Mouse (Mus musculus): ENCODE measurements around the gene Asb3.

Asb3 gene

DNA sequence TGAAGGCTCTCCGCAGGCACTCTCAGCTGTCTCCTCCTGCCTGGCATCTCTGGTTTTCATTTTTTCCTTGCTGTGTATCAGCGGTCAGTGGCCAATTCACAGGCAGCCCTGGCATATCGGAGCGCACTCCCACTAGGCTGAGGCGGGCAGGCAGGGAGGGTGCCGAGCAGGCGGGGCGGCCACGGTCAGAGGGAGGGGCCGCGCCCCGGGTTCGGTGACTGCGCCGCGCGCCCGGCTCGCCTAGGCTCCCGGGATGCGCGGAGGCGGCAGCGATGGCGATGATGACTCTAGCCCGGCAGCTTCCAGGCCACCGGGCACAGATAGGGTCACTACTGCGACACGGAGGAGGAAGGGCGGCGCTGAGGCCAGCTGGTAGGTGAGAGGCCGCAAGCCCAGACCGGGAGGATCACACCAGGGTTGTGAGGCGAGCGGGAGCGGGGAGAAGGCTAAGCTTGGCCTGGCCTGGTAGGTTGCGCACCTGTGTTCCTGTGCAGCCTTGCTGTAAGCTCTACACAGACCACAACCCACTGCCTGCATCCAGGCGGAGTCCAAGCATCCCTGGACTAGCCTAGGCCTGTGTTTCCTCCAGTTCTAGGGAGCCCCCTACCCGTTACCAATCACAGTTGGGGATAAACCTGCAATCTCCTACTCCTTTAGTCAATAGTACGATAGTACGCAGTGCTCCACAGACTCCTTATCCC lies at the start of gene Asb3, which contains the start of gene Gpr75:
TSS of gene Asb3 (plus strand) at position 246 of the 701 bp plus-strand sequence.
TSS of gene Gpr75 (plus strand) at position 188 of the 701 bp plus-strand sequence.
- DNase-seq (ENCODE audit: low spot score) = peak; percentile 65

DNA sequence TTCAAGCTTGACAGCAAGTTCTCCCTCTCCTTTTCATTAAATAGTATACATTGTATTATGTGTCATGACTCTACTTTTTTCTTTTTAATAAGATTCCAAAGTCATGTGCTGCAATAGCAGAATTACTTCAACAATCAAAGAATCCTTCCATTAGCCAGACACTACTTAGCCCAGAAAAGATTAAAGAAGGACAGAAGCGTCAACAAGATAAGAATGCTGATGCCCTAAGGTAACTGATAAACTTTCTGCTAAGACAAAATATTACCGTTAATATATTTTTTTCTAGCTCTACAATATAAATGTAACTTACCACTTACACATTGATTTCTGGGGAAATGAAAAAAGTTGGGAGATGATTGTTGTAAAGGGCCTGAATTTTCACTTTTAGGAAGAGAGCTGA lies 46.4 kb upstream of the Asb3 start:
- no peak for DNase-seq (ENCODE audit: low spot score)

DNA sequence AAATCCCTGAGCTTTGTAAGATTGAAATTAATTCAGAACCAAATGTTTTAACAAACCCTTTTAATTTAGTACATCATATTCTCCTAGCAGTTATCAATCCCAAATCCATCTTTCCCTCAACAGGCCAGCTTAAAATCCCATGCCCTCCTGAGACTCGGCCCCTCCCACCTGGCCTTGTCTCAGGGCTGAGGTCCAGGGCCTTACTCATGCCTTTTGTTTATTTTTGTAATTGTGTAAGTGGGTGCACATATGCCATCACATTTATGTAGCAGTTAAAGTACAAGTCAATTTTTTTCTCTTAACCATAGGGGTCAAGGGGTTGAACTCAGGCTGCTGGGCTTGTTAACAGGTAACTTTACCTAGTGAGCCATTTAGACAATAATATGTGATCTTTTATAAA lies 40.9 kb upstream of the Asb3 start:
- no peak for DNase-seq (ENCODE audit: low spot score)

DNA sequence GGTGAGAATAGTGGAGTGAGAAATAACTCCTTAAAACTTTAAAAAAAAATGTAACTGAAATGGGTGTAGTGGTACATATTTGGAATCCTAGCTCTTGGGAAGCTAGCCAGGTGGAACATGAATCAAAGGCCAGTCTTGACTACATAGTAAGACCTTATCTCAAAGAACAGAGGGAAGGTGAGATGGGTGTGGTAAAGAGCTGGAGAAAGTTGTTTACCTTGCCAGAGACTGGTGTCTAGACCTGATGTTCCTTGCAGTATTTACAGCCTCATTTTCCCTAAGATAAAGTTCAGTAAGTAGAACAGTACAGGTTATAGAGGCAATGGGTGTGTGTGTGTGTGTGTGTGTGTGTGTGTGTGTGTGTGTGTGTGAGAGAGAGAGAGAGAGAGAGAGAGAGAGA lies 12.8 kb upstream of the Asb3 start:
- no peak for DNase-seq (ENCODE audit: low spot score)

DNA sequence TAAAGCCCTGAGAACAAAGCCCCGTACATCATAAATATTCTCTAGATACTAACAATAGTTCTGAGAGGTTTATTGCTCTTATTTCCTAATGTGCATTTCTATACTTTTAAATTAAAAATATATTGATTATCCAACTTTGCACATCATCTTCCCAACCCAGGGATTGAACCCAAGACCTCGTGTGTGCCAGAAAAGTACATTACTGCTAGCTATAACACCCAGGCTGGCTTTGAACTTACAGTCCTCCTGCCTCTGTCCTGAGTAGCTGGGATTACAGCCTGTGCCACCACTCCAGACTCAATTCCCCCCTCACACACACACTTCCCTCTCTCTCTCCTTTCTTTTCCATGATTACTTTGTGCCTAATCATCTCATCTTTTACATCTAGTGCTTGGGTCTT lies 2.9 kb downstream of the Asb3 start:
- no peak for DNase-seq (ENCODE audit: low spot score)

DNA sequence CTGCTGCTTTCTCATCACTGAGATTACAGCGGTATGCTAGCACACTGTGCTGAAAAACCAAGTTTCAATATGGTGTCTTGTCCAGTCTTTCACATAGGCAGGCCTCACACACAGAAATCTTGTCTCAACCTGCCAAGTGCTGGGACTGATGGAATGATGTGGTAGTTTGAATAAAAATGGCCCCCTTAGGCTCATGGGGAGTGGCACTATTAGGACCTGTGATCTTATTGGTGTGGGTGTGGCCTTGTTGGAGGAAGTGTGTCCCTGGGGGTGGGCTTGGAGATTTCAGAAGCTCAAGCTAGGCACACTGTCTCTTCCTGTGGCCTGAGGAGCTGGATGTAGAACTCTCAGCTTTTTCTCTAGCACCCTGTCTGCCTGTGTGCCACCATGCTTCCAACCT lies 11.0 kb downstream of the Asb3 start:
- DNase-seq (ENCODE audit: low spot score) = no peak

DNA sequence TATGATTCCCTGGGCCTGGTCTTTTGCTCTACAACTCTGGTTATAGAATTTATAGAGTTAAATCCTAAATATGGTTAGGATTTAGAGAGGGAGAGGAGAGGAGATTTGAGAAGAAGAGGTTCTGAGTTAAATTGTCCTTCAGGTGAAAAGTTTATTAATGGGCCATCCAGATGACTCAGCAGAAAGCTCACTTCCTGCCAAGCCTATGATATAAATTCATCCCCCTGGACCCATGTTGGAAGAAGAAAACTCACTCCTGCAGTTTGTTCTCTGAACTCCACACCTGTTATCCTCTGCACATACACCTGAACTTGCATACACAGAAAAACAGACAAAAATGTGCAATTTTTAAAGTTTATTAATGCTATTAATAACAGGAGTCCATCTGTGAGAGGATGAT lies 14.1 kb downstream of the Asb3 start:
- no peak for DNase-seq (ENCODE audit: low spot score)

DNA sequence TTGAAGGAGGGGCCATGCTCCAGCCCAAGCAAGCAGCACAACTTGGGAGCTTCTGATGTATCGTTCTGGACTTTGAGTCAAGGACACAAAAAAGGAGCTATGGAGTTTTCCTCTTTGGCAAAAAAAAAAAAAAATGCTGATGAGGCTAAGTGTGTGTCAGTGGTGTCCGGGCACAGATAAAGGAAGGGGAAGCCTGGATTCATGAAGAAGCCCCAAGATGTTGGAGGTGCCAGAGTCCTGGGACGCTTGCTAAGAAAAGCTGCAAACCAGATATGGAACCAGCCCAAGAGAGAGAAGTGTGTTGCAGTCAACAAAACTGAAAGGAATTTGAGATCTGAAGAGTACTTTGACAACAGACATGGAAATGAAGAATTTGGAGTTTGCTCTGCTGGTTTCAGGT lies 27.1 kb downstream of the Asb3 start:
- DNase-seq (ENCODE audit: low spot score) = no peak

DNA sequence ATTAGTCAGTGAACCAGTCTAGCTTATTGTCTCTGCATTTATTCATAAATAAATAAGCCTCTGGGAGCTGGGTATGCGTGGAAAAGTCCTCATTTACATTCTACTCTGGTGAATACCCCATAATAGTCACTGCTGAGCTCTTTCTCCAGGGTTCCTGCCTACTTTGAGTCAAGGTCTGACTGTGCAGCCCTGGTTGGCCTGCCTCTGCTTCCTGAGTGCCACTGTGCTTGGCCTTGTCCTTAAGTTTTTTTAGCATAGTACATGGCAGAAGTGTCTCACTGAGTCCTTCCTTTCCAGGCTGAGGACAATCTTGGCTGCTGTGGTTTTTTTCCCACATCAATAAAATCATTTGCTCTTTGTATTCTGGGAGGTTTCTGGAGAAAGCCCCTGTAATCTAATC lies 35.4 kb downstream of the Asb3 start:
- no peak for DNase-seq (ENCODE audit: low spot score)

DNA sequence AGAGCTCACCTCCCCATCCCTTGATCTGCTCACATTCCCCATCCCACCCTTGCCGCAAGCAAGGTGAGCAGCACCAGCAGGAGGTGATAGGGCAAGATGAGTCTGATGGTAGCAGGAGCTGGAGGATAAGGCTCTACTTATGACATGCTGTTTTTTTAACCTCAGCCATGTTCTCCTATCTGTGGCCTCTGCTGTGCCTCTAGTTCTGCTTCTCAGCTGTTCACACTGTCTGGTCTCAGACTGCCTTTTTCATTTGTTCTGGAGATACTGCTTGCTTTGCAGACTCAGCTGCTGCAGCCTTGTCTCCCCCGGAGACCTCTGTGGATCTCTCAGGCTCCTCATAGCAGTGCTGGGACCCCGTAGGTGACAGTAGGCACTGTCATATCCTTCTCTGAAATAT lies 38.1 kb downstream of the Asb3 start:
- no peak for DNase-seq (ENCODE audit: low spot score)

DNA sequence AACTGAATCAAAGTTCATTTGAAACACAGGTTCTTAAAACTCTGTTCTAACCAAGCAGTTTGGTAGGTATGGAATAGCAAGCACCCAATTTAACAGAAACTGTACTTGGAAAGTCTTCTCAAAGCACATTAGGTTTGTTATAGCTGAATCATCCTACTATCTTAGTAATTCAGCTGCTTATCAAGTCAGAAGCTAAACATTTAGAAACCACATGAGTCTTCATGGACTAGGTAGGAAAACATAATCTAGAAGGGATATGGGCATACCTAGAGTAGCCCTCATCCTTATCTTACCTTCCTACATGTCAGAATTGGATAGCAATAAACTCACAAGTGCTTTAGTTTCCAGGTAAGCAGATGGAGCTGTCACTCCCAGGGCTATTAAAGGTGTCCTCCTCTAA lies 42.9 kb downstream of the Asb3 start:
- no peak for DNase-seq (ENCODE audit: low spot score)

DNA sequence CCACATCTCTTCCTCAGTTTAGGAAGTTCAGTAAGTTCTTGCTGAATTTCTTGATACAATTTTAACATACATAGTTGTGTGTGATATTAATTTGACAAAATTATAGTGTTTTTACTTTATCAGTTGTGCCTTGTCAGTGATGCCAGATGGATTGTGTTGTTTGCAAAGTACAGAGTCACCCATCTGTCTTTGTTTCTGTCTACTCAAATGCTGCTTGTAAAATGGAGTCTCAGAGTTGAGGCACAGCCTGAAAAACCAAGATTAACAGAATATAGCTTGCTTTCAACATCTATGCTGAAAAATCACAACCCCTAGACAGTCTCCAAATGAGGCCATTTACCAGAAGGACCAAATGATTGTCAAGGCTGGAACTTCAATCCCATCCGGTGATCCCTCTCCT lies 43.3 kb downstream of the Asb3 start:
- DNase-seq (ENCODE audit: low spot score) = peak; percentile 9

DNA sequence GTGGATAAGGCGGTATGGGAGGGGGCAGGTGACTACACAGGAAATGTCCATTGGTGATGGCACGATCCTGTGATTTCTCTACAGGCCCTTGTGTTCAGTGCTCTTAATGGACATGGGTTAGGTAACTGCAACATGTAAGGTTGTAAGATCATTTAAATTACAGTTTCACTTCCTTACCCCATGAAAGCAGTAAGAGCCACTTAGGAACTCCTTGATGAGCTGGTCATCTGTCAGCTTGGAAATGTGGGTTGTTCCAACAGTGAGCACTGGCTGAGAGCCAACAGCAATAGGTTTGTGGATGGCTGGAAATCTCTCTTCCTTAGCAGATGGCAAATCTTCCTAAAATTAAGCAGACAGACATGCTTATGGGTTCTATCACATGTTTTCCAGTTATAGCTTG lies 58.3 kb downstream of the Asb3 start:
- DNase-seq (ENCODE audit: low spot score) = peak; percentile 16

DNA sequence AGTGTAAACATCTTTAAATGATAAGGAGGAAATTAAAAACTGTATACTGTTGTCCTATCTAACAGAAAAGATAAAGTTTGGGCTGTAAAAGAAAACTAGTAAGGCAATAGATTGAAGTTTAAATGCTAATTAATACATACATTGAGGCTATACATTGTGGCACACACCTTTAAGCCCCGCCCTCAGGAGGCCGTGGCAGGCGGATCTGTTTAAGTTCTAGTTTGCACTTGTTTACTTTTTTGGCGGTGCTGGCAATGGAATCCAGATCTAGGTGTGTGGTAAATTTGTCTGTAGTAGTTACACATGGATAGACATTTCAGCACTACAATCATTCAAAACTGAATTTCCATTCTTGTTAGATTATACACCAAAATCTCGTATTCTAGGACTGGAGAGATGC lies 67.6 kb downstream of the Asb3 start:
- DNase-seq (ENCODE audit: low spot score) = no peak

DNA sequence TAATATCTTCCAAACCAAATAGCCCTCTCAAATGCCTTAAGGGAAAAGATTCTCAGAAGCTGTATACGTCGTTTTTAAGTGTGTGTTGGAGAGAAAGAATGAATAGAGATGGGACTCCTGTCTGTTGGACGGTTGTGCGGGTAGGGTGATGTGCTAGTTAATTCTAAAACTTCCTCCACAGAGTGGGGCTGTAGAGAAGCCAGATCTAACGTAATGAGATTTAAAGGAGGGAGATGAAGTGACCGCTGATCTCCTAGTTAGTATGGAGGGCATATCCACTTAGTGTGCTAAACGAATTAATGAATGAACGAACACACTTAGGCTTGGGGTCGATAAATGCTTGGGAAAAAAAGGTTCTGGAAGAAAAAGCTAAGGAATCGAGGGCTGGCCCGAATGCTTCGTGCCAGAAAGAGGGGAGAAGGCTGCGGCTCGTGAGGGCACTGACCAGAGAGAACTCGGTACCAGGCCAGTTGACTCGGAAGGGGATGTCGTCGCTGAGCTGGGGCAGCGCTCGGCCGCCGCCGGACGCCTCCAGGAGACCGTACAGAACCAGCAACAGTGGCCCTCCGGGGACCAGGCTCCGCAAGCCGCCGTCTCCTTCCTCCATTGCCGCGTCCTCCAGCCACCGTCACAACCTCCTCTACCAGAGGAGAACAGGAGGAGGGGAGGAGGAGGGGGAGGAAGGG lies 68.4 kb downstream of the Asb3 start:
- peak; percentile 24 for DNase-seq (ENCODE audit: low spot score)

DNA sequence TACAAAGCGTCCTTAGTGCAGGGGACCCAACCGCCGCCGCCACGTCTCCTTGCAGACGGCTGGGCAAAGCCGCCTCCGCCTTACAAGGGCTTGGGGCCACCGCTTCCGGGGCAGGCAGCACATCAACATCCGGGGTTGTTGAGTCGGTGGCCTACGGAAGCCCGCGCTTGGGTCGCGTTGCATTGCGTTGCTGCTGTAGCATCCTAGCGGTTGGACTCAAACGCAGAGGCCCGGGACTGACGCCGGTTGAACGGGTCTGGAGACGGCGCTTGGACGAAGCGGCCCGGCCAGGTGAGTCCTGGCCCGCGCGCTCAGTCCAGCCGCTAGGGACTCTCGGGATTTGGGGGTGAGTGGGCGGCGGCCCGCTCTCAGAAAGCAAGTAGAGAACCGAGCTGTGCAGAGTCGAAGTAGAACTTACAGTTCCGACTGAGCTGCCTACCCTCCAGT lies 69.1 kb downstream of the Asb3 start, which contains the start of gene Erlec1:
TSS of gene Erlec1 (minus strand) at position 57 of the 447 bp plus-strand sequence.
- DNase-seq (ENCODE audit: low spot score) = peak; percentile 86

DNA sequence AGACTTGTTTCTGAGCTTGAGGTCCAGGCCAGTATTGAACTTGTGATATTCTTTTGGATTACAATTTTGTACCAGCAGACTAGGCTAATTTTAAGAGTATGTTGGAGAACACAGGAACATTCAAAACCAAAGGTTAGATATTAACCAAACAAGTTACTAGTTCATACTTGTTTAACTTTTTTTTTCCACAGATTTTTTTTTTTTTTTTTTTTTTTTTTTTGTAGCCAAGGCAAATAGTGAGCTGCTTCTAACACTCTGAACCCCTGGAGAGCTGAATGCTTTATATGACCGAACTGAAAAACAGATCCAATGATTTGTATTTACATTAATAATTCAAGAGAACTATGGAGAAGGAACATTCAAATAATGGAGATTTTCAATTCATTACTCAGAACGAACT lies 100.0 kb downstream of the Asb3 start:
- no peak for DNase-seq (ENCODE audit: low spot score)

DNA sequence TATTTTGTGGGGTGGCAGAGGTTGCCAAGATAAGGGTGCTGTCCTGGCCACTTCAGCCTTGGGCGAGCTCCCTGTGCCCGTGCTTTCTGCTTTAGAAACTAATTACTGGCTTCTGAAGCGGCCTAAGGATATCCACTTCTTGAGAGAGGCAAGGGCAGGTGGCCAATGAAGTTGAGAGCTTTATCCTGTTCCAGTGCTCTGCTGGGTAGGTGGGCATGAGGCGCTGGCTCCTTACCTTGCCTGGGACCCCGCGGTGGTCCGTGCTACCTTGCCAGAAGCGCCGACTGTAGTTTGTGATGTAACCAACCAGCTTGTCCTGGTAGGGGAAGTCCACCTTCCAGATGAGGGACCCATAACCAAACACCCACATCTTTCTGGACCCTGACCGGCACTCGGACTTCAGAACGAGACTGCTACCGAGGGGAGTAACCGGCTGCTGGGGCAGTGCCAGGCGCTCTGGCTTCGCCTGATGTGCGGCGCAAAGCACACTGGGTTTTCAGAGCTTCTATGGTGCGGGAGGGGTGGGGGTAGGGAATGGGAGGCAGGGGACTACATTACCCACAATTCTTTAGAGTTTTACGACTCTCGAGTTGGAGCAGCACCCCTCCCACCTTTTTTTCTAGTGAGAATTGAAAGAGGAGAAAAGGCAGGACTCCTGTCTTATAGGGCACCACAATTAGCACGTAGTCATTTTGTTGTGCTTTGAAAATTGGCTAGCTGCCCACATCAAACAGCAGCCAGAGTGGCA lies 100.8 kb downstream of the Asb3 start, which contains the start of gene Chac2:
TSS of gene Chac2 (minus strand) at position 474 of the 748 bp plus-strand sequence.
- peak; percentile 84 for DNase-seq (ENCODE audit: low spot score)

DNA sequence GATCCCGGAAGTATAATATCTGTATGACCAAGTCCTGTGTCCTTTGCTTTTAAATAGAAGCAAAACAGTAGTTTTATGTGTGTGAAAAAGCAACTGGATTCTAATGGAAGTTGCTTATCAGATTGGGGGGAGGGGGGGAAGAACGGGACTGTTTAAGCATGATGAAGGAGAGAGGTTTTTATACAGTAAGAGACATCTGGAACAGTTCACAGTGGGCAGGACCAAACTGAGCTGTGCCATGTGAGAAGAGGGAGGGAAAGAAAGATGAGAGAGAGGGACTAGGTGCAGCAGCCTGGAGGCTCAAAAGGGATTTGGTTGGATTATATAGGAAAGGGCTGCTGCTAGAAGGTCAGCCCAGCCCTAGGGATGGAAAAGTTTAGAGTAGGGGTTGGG lies 101.4 kb downstream of the Asb3 start:
- no peak for DNase-seq (ENCODE audit: low spot score)

DNA sequence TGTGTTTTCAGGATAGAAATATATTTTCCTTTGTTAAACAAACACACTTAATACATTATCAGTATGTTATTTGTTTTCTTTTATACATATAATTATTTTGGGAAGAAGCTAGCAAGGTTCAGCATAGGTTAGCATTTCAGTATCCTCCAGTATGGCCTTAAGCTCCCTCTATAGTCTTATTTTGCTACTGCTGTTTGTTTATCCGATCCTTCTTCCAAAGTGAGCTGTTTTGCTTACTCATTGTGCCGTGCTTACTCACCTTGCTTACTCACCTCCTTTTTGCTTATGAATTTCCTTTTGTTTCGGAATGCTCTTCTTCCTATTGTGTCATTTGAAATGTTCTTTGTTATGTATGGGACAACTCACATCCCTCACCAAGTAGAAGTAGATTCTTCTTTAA lies 111.5 kb downstream of the Asb3 start:
- no peak for DNase-seq (ENCODE audit: low spot score)

DNA sequence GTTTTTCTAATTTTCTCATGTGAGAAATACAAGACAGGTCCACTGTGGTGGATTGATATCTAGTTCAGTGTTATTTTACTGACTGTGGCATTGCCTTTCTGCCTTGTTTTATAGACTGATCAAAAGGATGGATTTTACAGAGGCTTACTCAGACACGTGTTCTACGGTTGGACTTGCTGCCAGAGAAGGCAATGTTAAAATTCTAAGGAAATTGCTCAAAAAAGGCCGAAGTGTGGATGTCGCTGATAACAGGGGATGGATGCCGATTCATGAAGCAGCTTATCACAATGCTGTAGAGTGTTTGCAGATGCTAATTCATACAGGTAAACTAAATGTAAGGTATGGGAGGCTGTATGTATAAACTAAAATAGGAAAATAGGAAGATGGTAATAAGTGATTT lies 113.0 kb downstream of the Asb3 start:
- DNase-seq (ENCODE audit: low spot score) = no peak

DNA sequence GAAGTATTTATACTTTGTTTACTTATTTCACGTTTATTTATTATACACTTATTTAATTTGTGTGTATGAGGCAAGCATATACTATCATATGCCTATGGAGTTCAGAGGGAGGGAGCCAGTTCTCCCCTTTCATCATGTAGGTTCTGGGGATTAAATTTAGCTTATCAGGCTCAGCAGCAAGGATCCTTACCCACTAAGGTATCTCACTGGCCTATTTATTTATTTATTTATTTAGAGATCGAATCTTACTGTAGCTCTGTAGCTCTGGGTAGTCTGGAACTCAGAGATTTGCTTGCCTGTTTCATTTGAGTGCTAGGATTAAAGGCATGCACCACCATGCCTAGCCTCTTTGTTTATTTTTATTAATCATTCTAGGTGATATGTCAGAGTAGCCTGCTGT lies 113.5 kb downstream of the Asb3 start:
- no peak for DNase-seq (ENCODE audit: low spot score)

DNA sequence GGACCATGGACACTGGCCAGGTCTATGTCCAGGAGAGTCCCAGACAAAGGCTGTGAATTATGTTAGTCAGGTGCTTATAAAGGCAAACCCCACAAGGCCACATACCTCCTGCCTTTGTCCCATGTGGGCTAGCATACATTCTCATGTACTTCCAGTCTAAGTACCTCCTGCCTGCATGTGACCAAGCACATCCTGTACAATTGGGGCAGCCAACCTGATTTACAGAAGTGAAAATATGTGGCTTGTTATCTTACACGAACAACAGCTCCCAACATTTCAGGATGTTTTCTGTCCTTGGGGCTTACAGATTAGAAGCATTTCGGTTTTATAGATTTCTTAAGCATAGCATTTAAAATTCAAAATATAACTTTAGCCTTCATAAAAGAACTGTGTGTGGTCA lies 114.8 kb downstream of the Asb3 start:
- no peak for DNase-seq (ENCODE audit: low spot score)

All from layer of hippocampus, adult 11-12 months (tissue).